Mouse (Mus musculus) E14TG2a.4 (cell line): ENCODE results near the gene Slc8b1.

ENCODE experiments used
- CTCF ChIP-seq: conservative IDR thresholded peaks from 2 replicates; pipeline ENCODE4 v1.5.1; 2014; ENCODE audit warnings: low read length
- POU5F1 ChIP-seq: IDR thresholded peaks from 2 replicates; pipeline ENCODE4 v1.6.1; 2014; ENCODE audit warnings: low read length, borderline replicate concordance

DNA sequence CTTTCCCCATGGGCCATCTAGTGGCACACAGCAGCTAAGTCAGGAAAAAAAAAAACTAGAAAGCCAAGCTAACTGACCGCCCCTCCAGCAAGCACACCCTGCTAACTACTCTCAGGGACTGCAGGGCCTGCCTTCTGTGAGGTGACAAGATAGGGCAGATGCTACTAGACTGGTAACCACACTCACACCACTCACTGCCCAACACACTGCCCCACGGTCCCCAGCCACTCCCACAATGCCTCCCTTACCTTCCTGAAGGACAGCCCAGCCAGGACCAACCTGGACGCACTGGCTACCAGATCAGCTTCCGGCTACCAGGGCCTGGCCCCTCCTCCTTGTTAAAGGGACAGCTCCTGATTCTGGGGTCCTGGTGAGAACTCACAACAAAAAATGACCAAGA, 43.9 kb upstream of the Slc8b1 start:
- no peak for TF ChIP-seq CTCF
- no peak for TF ChIP-seq POU5F1
